Mouse (Mus musculus): Measurements from ENCODE around the gene Cox16.
"Not testable (repeated sequence)": the region's sequence is repeated elsewhere in the genome, so short reads cannot be mapped to it uniquely, and the experiment has no call there.

The Cox16 gene

GRCm38 (mm10) chr12:81484727-81485191 lies at the start of gene Cox16:
Cox16 (minus strand) TSS chr12:81485127.
- peak; percentile 79 to 84 for DNase-seq (ENCODE audit: low spot score in 2 of 2)

GRCm38 (mm10) chr12:81533029-81533419 lies 48.1 kb upstream of the Cox16 start:
- DNase-seq (ENCODE audit: low spot score in 2 of 2) = no peak

GRCm38 (mm10) chr12:81532316-81533028 lies 47.5 kb upstream of the Cox16 start, which contains the start of the genes Gm20498 and Synj2bp:
Gm20498 (minus strand) TSS chr12:81532905.
Synj2bp (minus strand) TSS chr12:81532911.
- peak; percentile 69 to 80 for DNase-seq (ENCODE audit: low spot score in 2 of 2)

DNA sequence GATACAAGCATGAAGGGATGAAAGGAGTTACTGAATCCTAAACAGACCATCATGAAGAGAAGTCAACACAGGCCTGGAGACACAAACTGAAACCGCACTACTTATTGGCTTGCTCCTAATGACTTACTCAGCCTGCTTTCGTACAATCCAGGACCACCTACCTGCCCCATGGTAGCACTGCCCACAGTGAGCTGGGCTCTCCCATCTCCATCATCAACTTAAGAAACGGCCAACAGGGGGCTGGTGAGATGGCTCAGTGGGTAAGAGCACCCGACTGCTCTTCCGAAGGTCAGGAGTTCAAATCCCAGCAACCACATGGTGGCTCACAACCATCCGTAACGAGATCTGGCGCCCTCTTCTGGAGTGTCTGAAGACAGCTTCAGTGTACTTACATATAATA lies 45.7 kb upstream of the Cox16 start:
- DNase-seq (ENCODE audit: low spot score in 2 of 2) = not testable (repeated sequence)

GRCm38 (mm10) chr12:81496906-81497305 lies 12.0 kb upstream of the Cox16 start:
- not testable (repeated sequence) for DNase-seq (ENCODE audit: low spot score in 2 of 2)

DNA sequence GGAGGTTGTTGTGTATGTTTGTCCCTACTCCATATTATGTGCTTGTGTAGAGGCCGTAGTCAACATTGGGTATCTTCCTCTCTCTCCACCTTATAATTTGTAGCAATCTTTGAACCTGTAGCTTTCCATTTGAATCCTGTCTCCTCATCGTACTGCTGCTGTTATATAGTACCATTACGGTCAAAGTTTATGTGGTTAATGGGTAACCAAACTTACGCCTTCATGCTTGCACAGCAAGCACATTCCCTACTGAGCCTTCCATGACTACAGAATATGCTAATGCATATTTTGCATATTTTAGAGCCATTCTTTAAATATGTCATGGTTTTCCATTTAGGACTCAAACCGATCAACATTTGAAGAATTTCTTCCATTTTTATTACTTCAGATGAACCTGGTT lies 5.6 kb upstream of the Cox16 start:
- DNase-seq (ENCODE audit: low spot score in 2 of 2) = no peak

DNA sequence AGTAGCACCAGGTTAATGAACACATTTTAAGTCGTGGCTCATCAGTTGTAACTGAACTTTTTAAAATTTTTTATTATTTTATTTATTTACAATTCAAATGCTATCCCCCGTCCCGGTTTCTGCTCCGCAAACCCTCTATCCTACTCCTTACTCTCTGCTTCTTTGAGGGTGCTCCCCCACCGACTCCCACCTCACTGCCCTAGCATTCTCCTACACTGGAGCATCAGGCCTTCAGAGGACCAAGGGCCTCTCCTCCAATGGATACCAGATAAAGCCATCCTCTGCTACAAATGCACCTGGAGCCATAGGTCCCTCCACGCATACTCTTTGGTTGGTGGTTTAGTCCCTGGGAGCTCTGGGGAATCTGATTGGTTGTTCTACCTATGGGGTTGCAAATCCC lies 384 bp upstream of the Cox16 start:
- DNase-seq (ENCODE audit: low spot score in 2 of 2) = no peak

DNA sequence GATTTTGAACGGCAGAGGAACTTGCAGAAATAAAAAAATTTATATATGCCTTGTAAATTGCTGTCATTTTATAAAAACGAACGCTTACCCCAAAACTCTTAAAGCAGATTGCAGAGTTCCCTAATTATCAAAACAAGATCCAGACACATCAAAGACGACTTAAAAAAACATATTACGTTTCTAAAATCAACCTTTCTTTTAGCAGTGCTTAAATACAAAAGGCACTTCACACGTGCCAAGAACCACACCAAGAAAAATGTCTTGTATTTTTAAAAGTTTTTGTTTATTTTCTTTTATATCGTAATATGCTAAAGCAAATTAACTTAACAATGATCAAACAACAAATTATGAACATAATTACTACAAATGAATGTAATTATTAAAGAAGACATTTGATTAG lies 715 bp downstream of the Cox16 start:
- no peak for DNase-seq (ENCODE audit: low spot score in 2 of 2)

GRCm38 (mm10) chr12:81483656-81484055 lies 1.3 kb downstream of the Cox16 start:
- DNase-seq (ENCODE audit: low spot score in 2 of 2) = no peak

DNA sequence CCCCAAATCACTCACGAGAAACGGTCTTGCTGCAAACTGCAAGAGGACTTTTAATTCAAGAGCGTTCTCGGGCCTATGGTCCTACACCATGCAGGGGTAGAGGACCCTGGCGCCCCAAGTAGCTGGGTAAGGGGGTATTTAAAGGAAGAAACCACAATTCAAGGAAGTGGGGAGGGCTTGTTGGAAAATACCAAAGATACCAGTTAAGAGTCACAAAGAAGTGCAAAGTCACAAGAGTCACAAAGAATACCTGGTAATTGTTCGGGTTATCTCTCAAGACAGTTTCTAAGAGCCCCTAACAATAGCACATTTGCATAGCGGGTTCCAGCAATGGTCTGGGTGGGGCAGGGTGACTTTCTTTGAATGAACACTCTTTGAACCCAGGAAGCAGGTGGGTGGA lies 25.9 kb downstream of the Cox16 start:
- DNase-seq (ENCODE audit: low spot score in 2 of 2) = not testable (repeated sequence)

GRCm38 (mm10) chr12:81438985-81439384 lies 45.9 kb downstream of the Cox16 start:
- not testable (repeated sequence) for DNase-seq (ENCODE audit: low spot score in 2 of 2)

DNA sequence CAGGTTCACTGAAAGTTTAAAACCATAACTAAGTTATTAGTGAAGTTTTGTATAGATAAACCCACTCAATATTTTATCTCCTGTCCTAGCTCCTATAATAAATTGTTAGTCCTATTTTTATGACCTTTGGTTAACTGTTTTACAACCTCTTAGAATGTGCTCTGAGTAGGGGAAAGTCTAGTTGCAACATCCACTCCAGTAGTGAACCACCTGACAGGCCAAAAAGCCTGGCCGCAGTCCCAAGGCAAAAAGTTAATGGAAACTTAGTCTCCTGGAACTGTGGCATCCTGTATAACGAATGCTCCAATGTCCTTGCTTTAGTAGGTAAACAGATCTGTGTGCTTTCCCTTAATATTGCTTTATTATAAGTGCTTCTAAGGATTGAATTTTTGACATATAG lies 50.1 kb downstream of the Cox16 start:
- not testable (repeated sequence) for DNase-seq (ENCODE audit: low spot score in 2 of 2)

GRCm38 (mm10) chr12:81421846-81422245 lies 63.1 kb downstream of the Cox16 start, which contains the start of gene Adam4:
Adam4 (minus strand) TSS chr12:81421946.
- no peak for DNase-seq (ENCODE audit: low spot score in 2 of 2)

DNA sequence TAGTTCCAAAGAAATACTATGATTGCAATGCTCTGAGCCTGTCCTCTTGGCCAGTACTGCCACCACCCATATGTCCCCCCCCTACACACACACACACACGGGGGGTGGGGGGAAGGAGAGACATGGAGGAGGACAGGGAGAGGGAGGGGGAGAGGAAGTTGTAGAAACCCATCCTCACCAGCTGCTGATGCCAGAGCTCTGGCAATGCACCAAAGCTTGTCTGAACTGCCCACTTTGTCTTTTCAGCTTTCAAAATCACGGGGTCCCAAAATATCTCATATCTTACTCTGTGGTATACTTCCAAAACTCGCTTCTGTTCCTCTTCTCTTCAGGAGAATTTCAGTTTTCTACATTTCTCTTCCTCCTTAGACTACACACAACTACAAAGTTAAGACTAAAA lies 71.7 kb downstream of the Cox16 start:
- no peak for DNase-seq (ENCODE audit: low spot score in 2 of 2)

DNA sequence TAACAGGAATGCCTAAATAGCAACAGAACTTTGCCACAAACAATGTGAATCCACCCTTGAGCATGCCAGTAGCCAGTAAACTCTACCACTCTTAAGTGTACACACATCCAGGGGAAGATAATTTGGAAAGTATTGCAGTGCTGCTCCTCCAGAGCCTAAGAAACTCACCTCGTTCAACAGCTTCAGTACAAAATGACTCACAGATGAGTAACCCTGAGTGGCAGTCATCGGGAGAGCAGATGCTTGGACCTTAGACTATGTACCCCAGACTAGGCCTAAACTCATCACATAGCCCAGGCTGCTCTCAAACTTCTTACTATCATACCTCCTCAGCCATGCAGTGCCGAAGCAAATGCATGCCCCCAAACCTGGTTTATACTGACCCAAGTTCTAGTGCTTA lies 76.0 kb downstream of the Cox16 start:
- no peak for DNase-seq (ENCODE audit: low spot score in 2 of 2)

DNA sequence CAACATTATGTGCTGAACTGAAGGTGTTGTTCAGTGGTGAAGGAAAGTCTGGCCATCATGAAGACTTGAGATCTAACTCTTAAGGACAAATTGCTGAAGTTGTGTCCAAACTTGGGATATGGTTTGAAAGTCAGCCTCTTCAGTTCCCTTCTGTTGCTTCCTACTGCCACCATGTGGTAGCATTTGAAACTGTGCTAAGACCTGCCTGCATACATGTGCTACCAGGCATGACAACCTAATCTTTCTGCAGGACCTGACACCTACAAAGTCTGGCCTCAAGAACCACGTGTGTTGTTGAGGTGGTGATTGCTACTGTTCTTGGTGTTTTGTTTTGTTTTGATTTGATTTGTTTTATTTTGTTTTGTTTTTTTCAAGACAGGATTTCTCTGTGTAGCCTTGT lies 82.7 kb downstream of the Cox16 start:
- DNase-seq (ENCODE audit: low spot score in 2 of 2) = peak in 1 of 2 experiments; percentile 61

GRCm38 (mm10) chr12:81379364-81379763 lies 105.6 kb downstream of the Cox16 start, which contains the start of gene Gm4787:
Gm4787 (minus strand) TSS chr12:81379464.
- DNase-seq (ENCODE audit: low spot score in 2 of 2) = not testable (repeated sequence)

DNA sequence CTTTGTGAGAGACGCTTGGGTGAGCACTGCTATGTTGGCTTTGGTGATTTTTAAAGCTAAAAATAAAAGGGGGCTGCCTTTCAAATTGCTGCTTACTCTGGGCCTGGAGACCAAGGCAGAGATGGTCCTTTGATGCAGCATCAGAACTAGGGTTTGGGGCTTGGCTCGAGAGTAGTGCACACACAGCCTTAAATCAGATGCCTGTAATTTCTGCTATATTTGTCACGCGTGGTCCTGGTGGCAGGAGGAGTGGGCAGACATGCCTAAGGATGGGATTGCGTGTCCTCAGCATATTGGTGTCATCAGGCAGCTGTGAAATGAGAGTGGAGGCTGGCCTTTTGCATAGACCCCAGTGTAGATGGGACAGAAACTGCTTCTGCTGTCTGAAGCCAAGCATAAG lies 151.1 kb downstream of the Cox16 start:
- DNase-seq (ENCODE audit: low spot score in 2 of 2) = no peak

DNA sequence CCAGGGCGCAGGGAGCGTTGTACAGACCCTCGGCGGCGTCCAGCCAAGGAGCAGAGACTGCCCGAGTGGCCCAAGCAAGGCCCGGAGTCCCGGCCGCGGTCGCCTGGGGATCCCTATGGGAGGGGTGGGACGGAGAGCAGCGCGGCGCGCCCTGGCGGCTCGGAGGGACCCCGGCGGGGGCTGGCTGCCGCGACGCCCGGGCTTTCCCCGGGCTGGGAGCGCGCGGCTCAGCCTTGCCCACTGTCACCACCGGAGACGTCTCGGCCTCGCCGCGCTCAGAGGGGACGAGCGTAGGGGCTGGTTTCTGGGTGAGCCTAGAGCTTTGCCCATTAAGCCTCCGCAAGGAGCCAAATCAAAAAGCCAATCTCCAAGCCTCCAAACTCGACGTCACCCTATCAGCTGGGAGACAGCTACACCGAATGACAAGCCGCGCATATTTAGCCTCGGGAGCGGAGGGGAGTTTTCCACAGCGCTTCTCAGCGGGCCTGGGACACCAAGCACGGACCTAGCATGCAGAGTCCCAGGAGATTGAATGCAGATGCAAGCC lies 152.0 kb downstream of the Cox16 start, which contains the start of gene Slc8a3:
TSS of gene Slc8a3 (minus strand) at position 306 of the 547 bp plus-strand sequence.
- no peak for DNase-seq (ENCODE audit: low spot score in 2 of 2)

DNA sequence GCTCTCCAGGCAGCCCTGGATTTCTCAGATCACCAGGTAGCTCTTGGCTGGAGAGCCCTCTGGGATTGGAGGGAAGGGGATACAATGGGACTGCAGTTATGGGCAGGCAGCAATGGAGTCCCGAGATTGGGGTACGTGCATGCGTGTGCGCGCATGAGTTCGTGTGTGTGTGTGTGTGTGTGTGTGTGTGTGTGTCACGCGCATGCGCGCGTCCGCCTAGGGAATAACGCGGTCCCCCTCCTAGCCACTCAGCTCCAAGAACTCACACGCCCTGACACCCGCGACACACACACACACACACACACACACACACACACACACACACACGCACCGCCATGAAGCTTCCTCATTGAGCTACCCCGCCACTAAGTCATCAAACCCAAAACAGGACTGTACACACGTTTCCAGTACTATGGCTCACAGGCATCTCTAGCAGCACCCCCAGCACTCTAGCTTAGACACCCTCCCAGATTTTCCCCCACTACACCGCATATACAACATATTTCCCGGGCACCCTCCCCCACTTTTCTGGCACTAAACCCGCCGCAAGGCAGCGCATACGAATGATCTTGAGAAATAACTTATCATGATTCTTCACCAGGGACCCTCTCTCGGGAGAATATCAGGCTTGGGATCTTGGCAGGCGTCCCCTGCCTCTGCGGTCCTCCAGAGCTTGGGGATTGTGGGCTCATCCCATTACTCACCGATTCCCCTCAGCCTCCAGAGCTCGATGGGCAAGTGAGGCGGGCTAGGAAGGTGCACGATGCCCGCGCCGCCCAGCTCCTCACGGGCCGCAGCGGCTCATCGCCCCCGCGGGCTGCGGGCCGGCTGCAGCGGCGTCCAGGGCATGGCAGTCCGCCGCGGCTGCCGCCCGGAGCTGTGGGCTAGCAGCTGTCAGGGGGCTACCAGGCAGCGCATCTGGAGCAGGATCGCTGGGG lies 152.7 kb downstream of the Cox16 start:
- no peak for DNase-seq (ENCODE audit: low spot score in 2 of 2)

GRCm38 (mm10) chr12:81331046-81331638 lies 153.8 kb downstream of the Cox16 start:
- no peak for DNase-seq (ENCODE audit: low spot score in 2 of 2)

DNA sequence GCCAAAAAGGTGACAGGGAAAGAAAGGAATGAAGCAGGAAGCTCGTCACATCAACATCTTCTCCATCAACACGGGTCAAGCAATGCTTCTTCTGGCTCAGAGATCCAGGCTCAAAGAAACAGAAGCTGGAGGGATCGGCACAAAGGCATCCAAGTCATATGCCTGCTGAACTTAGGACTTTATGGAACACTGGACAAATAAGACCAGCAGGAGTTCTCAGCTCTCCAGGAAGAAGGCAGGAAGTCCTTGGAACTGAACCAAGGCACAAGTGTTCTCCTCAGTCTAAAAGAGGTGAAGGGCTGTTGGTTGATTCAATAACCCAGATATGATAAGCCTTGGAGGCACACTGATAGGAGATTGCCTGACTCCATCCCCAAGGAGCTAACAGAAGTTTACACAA lies 159.9 kb downstream of the Cox16 start:
- no peak for DNase-seq (ENCODE audit: low spot score in 2 of 2)
